Mouse (Mus musculus): ENCODE data around the gene Gm11634. TPM values are rescaled to one million over a fixed set of nuclear protein-coding genes. Genes with fewer than 3 reads are reported as not detected.

Gene Gm11634
- polyA plus RNA-seq, 1 experiment from 2014 or later, result 0.37 TPM

- TF ChIP-seq CTCF (IDR thresholded peaks at IDR 0.05; ENCODE audit: low read depth), result no peak
- H3K9ac ChIP-seq (ENCODE audit: low read depth, low read length), result peak within 1 kb of the TSS; percentile 76
- peak within 1 kb of the TSS; percentile 79 for H3K4me3 ChIP-seq (ENCODE audit: low read depth, low read length)
- no peaks in the 10 kb centered on the region for H3K27me3 ChIP-seq (replicated peaks; ENCODE audit: control insufficient read depth, insufficient read depth, low read length)
- H3K4me2 ChIP-seq (replicated peaks; ENCODE audit: low read depth), result peak within 1 kb of the TSS; percentile 84
- H3K4me1 ChIP-seq (replicated peaks; ENCODE audit: control insufficient read depth, insufficient read depth, low read length), result peaks cover 17% of the 10 kb centered on the region; the same call in 1 of the 2 replicates
- ATAC-seq, result peak; percentile 75
- under 1% methylated on average over 43 of the region's 43 CpGs for whole genome bisulfite sequencing
- peaks cover 9% of the 10 kb centered on the region for H3K36me3 ChIP-seq (ENCODE audit: control insufficient read depth, insufficient read depth)
- no peaks in the 10 kb centered on the region for H3K9me3 ChIP-seq (ENCODE audit: control insufficient read depth)
- H3K27ac ChIP-seq (ENCODE audit: low read depth, low read length), result peak within 1 kb of the TSS; percentile 95
These were observed 47.1 kb downstream of the Gm11634 start, which contains the start of the genes Brca1 and Nbr1 for GRCm38 (mm10) chr11:101551751-101552475. TSS of gene Brca1 (minus strand) at chr11:101551955. TSS of gene Nbr1 (plus strand) at chr11:101552149.

GRCm38 (mm10) chr11:101548526-101548925 lies 50.5 kb downstream of the Gm11634 start:
- no peaks in the 10 kb centered on the region for H3K27me3 ChIP-seq (replicated peaks; ENCODE audit: control insufficient read depth, insufficient read depth, low read length)
- peaks cover 4% of the 10 kb centered on the region; the same call in 1 of the 2 replicates for H3K4me1 ChIP-seq (replicated peaks; ENCODE audit: control insufficient read depth, insufficient read depth, low read length)
- no peaks in the 10 kb centered on the region for H3K9me3 ChIP-seq (ENCODE audit: control insufficient read depth)
- no peak overlapping the region for H3K9ac ChIP-seq (ENCODE audit: low read depth, low read length)
- no peak overlapping the region for H3K4me3 ChIP-seq (ENCODE audit: low read depth, low read length)
- H3K4me2 ChIP-seq (replicated peaks; ENCODE audit: low read depth), result no peak overlapping the region
- H3K36me3 ChIP-seq (ENCODE audit: control insufficient read depth, insufficient read depth), result peaks cover 3% of the 10 kb centered on the region; the same call in 1 of the 2 replicates
- no peak for ATAC-seq
- TF ChIP-seq CTCF (IDR thresholded peaks at IDR 0.05; ENCODE audit: low read depth), result no peak
- no peak overlapping the region for H3K27ac ChIP-seq (ENCODE audit: low read depth, low read length)

GRCm38 (mm10) chr11:101544132-101544531 lies 54.9 kb downstream of the Gm11634 start:
- Histone ChIP-seq H3K27me3 (replicated peaks; ENCODE audit: control insufficient read depth, insufficient read depth, low read length) (no peaks in the 10 kb centered on the region), H3K9me3 (ENCODE audit: control insufficient read depth) (no peaks in the 10 kb centered on the region), H3K4me1 (replicated peaks; ENCODE audit: control insufficient read depth, insufficient read depth, low read length) (no peaks in the 10 kb centered on the region), H3K4me2 (replicated peaks; ENCODE audit: low read depth) (no peak overlapping the region), H3K27ac (ENCODE audit: low read depth, low read length) (peak overlapping the region; percentile 73), H3K4me3 (ENCODE audit: low read depth, low read length) (no peak overlapping the region), H3K9ac (ENCODE audit: low read depth, low read length) (no peak overlapping the region), H3K36me3 (ENCODE audit: control insufficient read depth, insufficient read depth) (peaks cover 3% of the 10 kb centered on the region; the same call in 1 of the 2 replicates)
- whole genome bisulfite sequencing, result 75% methylated on average over 1 of the region's 1 CpGs
- TF ChIP-seq CTCF (IDR thresholded peaks at IDR 0.05; ENCODE audit: low read depth), result no peak
- ATAC-seq, result no peak

Other genes starting within 250 kb of the Gm11634 start
- 54.3 and 63.3 TPM in 2 replicates for gene G6pc, start 231.7 kb downstream of the Gm11634 start, polyA plus RNA-seq (2015; fragmentation: Nextera tagmentation; extraction: Ambion mirVana)
- gene Aarsd1, start 181.6 kb downstream of the Gm11634 start, polyA plus RNA-seq (2015; fragmentation: Nextera tagmentation; extraction: Ambion mirVana), result 27.0 and 28.9 TPM in 2 replicates
- 2.2 and 2.9 TPM in 2 replicates for gene Gm27029, start 174.5 kb downstream of the Gm11634 start, polyA plus RNA-seq (2015; fragmentation: Nextera tagmentation; extraction: Ambion mirVana)
- 12.0 and 13.1 TPM in 2 replicates for gene Rundc1, start 174.2 kb downstream of the Gm11634 start, polyA plus RNA-seq (2015; fragmentation: Nextera tagmentation; extraction: Ambion mirVana)
- 7.0 and 7.8 TPM in 2 replicates for gene Ptges3l, start 173.9 kb downstream of the Gm11634 start, polyA plus RNA-seq (2015; fragmentation: Nextera tagmentation; extraction: Ambion mirVana)
- 240 and 241 TPM in 2 replicates for gene Rpl27, start 157.0 kb downstream of the Gm11634 start, polyA plus RNA-seq (2015; fragmentation: Nextera tagmentation; extraction: Ambion mirVana)
- 100 and 102 TPM in 2 replicates for gene Ifi35, start 150.8 kb downstream of the Gm11634 start, polyA plus RNA-seq (2015; fragmentation: Nextera tagmentation; extraction: Ambion mirVana)
- gene Rnd2, start 134.3 kb downstream of the Gm11634 start, polyA plus RNA-seq (2015; fragmentation: Nextera tagmentation; extraction: Ambion mirVana), result 27.8 and 31.9 TPM in 2 replicates
- 94.5 and 95.6 TPM in 2 replicates for gene Vat1, start 133.0 kb downstream of the Gm11634 start, polyA plus RNA-seq (2015; fragmentation: Nextera tagmentation; extraction: Ambion mirVana)
- 2.3 and 3.3 TPM in 2 replicates for gene Brca1, start 47.3 kb downstream of the Gm11634 start, polyA plus RNA-seq (2015; fragmentation: Nextera tagmentation; extraction: Ambion mirVana)
- 44.5 and 54.1 TPM in 2 replicates for gene Nbr1, start 47.1 kb downstream of the Gm11634 start, polyA plus RNA-seq (2015; fragmentation: Nextera tagmentation; extraction: Ambion mirVana)
- 122 and 130 TPM in 2 replicates for gene Tmem106a, start 17.0 kb downstream of the Gm11634 start, polyA plus RNA-seq (2015; fragmentation: Nextera tagmentation; extraction: Ambion mirVana)
- 13.3 and 15.3 TPM in 2 replicates for gene Rdm1, start 27.9 kb upstream of the Gm11634 start, polyA plus RNA-seq (2015; fragmentation: Nextera tagmentation; extraction: Ambion mirVana)
- 6.3 and 7.8 TPM in 2 replicates for gene Arl4d, start 66.3 kb upstream of the Gm11634 start, polyA plus RNA-seq (2015; fragmentation: Nextera tagmentation; extraction: Ambion mirVana)
- gene Dhx8, start 133.7 kb upstream of the Gm11634 start, polyA plus RNA-seq (2015; fragmentation: Nextera tagmentation; extraction: Ambion mirVana), result 11.6 and 14.1 TPM in 2 replicates
- 1.8 and 1.9 TPM in 2 replicates for gene Etv4, start 186.1 kb upstream of the Gm11634 start, polyA plus RNA-seq (2015; fragmentation: Nextera tagmentation; extraction: Ambion mirVana)

All from intestine, postnatal 0 days (tissue).